Mouse (Mus musculus): ENCODE results near the gene Pakap. TPM values are rescaled to one million over a fixed set of nuclear protein-coding genes. Genes with fewer than 3 reads are reported as not detected.

Pakap gene
- polyA plus RNA-seq, 1 experiment = 6.3 TPM

DNA sequence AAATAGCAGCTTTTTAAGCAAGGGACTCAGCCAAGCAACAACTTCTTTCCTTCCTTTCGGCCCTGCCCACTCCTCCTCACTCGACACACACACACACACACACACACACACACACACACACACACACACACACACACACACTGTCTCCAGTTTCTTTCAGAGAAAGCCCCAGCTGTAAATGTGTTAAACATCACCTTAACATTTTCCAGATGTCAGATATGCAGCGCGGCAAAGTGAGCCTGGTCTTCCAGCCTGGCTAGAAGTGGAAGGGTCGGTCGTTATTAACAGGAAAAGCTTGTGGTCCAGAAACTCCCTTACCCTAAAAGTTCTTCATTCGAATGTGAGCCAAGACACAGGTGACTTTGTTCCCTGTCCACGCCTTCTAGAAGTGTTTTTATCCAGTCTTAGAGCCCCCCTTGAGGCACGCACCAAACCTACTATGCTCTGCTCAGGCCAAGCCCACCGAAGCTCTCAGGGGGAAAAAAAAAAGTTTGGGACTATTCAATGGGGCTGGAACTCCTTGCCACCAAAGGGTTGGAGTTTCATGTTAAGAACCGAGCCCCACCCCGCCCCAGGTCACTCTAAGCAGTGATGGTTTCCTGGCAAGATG is 278.5 kb downstream of the Pakap start:
- DNase-seq = no peak
- Histone ChIP-seq H3K27ac (ENCODE audit: insufficient read depth, low read length) (peak overlapping the region; percentile 52; the same call in 1 of the 2 replicates), H3K4me1 (ENCODE audit: control insufficient read depth, insufficient read depth, low read length) (no peaks in the 10 kb centered on the region), H3K4me3 (replicated peaks; ENCODE audit: insufficient read depth, low read depth, low read length) (no peak overlapping the region), H3K27me3 (ENCODE audit: control insufficient read depth, insufficient read depth, low read length) (no peaks in the 10 kb centered on the region)
- 58% methylated on average over 12 of the region's 12 CpGs for WGBS
- TF ChIP-seq POLR2A (IDR thresholded peaks at IDR 0.05; ENCODE audit: borderline replicate concordance, insufficient read depth, low read length) (no peak), CTCF (IDR thresholded peaks at IDR 0.05; ENCODE audit: borderline replicate concordance, insufficient read depth, low read depth, low read length) (no peak)

GRCm38 (mm10) chr4:57846991-57847422 is 279.0 kb downstream of the Pakap start:
- H3K4me3 ChIP-seq (replicated peaks; ENCODE audit: insufficient read depth, low read depth, low read length) = no peak overlapping the region
- H3K27ac ChIP-seq (ENCODE audit: insufficient read depth, low read length) = peak overlapping the region; percentile 52; the same call in 1 of the 2 replicates
- no peaks in the 10 kb centered on the region for H3K4me1 ChIP-seq (ENCODE audit: control insufficient read depth, insufficient read depth, low read length)
- no peak for DNase-seq
- WGBS = 47% methylated on average over 8 of the region's 8 CpGs
- H3K27me3 ChIP-seq (ENCODE audit: control insufficient read depth, insufficient read depth, low read length) = no peaks in the 10 kb centered on the region
- TF ChIP-seq CTCF (IDR thresholded peaks at IDR 0.05; ENCODE audit: borderline replicate concordance, insufficient read depth, low read depth, low read length) (no peak), POLR2A (IDR thresholded peaks at IDR 0.05; ENCODE audit: borderline replicate concordance, insufficient read depth, low read length) (no peak)

GRCm38 (mm10) chr4:57847676-57848075 is 279.7 kb downstream of the Pakap start:
- WGBS = 86% methylated on average over 3 of the region's 3 CpGs
- Histone ChIP-seq H3K27me3 (ENCODE audit: control insufficient read depth, insufficient read depth, low read length) (no peaks in the 10 kb centered on the region), H3K27ac (ENCODE audit: insufficient read depth, low read length) (no peak overlapping the region), H3K4me3 (replicated peaks; ENCODE audit: insufficient read depth, low read depth, low read length) (no peak overlapping the region), H3K4me1 (ENCODE audit: control insufficient read depth, insufficient read depth, low read length) (no peaks in the 10 kb centered on the region)
- no peak for TF ChIP-seq CTCF (IDR thresholded peaks at IDR 0.05; ENCODE audit: borderline replicate concordance, insufficient read depth, low read depth, low read length)
- no peak for TF ChIP-seq POLR2A (IDR thresholded peaks at IDR 0.05; ENCODE audit: borderline replicate concordance, insufficient read depth, low read length)
- no peak for DNase-seq

DNA sequence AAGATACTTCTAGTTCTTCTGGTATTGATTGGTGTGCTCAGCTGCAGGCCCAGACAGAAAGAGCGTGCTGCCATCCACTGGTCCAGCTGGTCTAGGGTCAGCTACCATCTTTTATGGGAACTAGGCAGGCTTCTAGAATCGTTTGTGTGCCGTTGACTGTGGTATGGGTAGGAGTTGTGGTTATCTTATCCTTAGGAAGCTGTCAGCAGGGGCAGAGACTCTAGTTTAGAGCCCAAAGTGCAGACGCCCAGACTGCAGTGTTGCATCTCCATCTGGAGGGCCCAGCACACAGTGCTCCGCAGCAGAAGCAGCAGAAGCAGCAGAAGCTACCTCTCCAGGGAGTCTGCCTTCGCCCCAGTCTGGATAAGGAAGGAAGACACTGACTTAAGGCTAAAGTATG is 281.5 kb downstream of the Pakap start:
- Histone ChIP-seq H3K4me3 (replicated peaks; ENCODE audit: insufficient read depth, low read depth, low read length) (no peak overlapping the region), H3K27me3 (ENCODE audit: control insufficient read depth, insufficient read depth, low read length) (no peaks in the 10 kb centered on the region), H3K27ac (ENCODE audit: insufficient read depth, low read length) (no peak overlapping the region), H3K4me1 (ENCODE audit: control insufficient read depth, insufficient read depth, low read length) (no peaks in the 10 kb centered on the region)
- TF ChIP-seq POLR2A (IDR thresholded peaks at IDR 0.05; ENCODE audit: borderline replicate concordance, insufficient read depth, low read length) (no peak), CTCF (IDR thresholded peaks at IDR 0.05; ENCODE audit: borderline replicate concordance, insufficient read depth, low read depth, low read length) (no peak)
- 77% methylated on average over 6 of the region's 6 CpGs for WGBS
- DNase-seq = no peak

- no peak overlapping the region for H3K27ac ChIP-seq (ENCODE audit: insufficient read depth, low read length)
- no peak overlapping the region for H3K4me3 ChIP-seq (replicated peaks; ENCODE audit: insufficient read depth, low read depth, low read length)
- DNase-seq = no peak
- H3K4me1 ChIP-seq (ENCODE audit: control insufficient read depth, insufficient read depth, low read length) = no peaks in the 10 kb centered on the region
- no peak for TF ChIP-seq CTCF (IDR thresholded peaks at IDR 0.05; ENCODE audit: borderline replicate concordance, insufficient read depth, low read depth, low read length)
- WGBS = 85% methylated on average over 1 of the region's 1 CpGs
- no peaks in the 10 kb centered on the region for H3K27me3 ChIP-seq (ENCODE audit: control insufficient read depth, insufficient read depth, low read length)
Observed at GRCm38 (mm10) chr4:57851731-57852130, 283.8 kb downstream of the Pakap start.

DNA sequence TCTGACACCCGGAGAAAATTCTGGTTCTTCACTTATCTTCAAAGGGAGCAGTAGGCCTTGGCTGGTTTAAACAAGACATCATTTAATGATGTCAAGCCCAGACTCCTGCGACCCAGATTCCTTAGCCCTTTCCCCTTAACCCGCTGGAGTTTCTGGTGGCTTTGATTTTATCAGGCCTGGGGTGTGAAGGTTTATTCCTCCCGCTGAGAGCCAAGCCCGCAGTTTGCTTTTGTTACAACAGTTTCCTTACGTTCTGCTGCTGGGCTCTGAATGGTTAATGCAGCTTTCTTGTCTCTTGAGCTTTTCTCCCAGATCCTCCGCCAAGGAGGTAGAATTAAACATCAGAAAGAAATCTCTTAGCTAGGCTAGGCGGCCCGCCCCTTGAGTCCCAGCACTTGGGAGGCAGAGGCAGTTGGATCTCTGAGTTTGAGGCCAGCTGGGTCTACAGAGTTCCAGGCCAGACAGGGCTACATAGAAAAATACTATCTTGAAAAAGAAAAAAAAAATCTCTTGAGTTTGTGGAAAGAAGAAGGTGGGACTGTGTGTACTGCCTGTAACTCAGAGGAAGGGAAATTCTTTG is 284.6 kb downstream of the Pakap start:
- DNase-seq = no peak
- no peak overlapping the region for H3K4me3 ChIP-seq (replicated peaks; ENCODE audit: insufficient read depth, low read depth, low read length)
- no peaks in the 10 kb centered on the region for H3K27me3 ChIP-seq (ENCODE audit: control insufficient read depth, insufficient read depth, low read length)
- no peak for TF ChIP-seq CTCF (IDR thresholded peaks at IDR 0.05; ENCODE audit: borderline replicate concordance, insufficient read depth, low read depth, low read length)
- TF ChIP-seq POLR2A (IDR thresholded peaks at IDR 0.05; ENCODE audit: borderline replicate concordance, insufficient read depth, low read length) = no peak
- 45% methylated on average over 9 of the region's 9 CpGs for WGBS
- H3K27ac ChIP-seq (ENCODE audit: insufficient read depth, low read length) = no peak overlapping the region
- H3K4me1 ChIP-seq (ENCODE audit: control insufficient read depth, insufficient read depth, low read length) = no peaks in the 10 kb centered on the region

DNA sequence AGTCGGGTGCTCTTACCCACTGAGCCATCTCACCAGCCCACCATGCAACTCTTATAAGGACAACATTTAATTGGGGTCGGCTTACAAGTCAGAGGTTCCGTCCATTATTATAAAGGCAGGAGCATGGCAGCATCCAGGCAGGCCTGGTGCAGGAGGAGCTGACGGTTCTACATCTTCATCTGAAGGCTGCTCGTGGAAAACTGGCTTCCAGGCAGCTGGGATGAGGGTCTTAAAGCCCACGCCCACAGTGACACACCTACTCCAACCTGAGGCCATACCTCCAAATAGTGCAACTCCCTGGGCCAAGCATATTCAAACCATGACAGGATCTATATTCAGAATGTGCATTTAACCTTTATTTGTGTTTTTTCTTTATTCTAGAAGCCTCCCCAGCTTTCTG is 286.2 kb downstream of the Pakap start:
- no peak for TF ChIP-seq CTCF (IDR thresholded peaks at IDR 0.05; ENCODE audit: borderline replicate concordance, insufficient read depth, low read depth, low read length)
- TF ChIP-seq POLR2A (IDR thresholded peaks at IDR 0.05; ENCODE audit: borderline replicate concordance, insufficient read depth, low read length) = no peak
- WGBS = 86% methylated on average over 6 of the region's 6 CpGs
- no peak overlapping the region for H3K27ac ChIP-seq (ENCODE audit: insufficient read depth, low read length)

GRCm38 (mm10) chr4:57855281-57855941 is 287.4 kb downstream of the Pakap start:
- no peak overlapping the region for H3K4me3 ChIP-seq (replicated peaks; ENCODE audit: insufficient read depth, low read depth, low read length)
- 83% methylated on average over 18 of the region's 18 CpGs for WGBS
- H3K27me3 ChIP-seq (ENCODE audit: control insufficient read depth, insufficient read depth, low read length) = no peaks in the 10 kb centered on the region
- no peak overlapping the region for H3K27ac ChIP-seq (ENCODE audit: insufficient read depth, low read length)
- no peaks in the 10 kb centered on the region for H3K4me1 ChIP-seq (ENCODE audit: control insufficient read depth, insufficient read depth, low read length)
- TF ChIP-seq POLR2A (IDR thresholded peaks at IDR 0.05; ENCODE audit: borderline replicate concordance, insufficient read depth, low read length) (no peak), CTCF (IDR thresholded peaks at IDR 0.05; ENCODE audit: borderline replicate concordance, insufficient read depth, low read depth, low read length) (no peak)
- DNase-seq = no peak

More for the DNA sequence above, 286.2 kb downstream of the Pakap start:
- Histone ChIP-seq H3K4me3 (replicated peaks; ENCODE audit: insufficient read depth, low read depth, low read length) (no peak overlapping the region), H3K4me1 (ENCODE audit: control insufficient read depth, insufficient read depth, low read length) (no peaks in the 10 kb centered on the region), H3K27me3 (ENCODE audit: control insufficient read depth, insufficient read depth, low read length) (no peaks in the 10 kb centered on the region)
- no peak for DNase-seq

Measured in cerebellum, adult 2 months (tissue).